Mouse (Mus musculus): ENCODE data around the gene Dnah3. TPM values are rescaled to one million over a fixed set of nuclear protein-coding genes. Genes with fewer than 3 reads are reported as not detected.

Gene Dnah3
- polyA plus RNA-seq (2017; shearing (Covaris generic)), result 0.12 TPM

DNA sequence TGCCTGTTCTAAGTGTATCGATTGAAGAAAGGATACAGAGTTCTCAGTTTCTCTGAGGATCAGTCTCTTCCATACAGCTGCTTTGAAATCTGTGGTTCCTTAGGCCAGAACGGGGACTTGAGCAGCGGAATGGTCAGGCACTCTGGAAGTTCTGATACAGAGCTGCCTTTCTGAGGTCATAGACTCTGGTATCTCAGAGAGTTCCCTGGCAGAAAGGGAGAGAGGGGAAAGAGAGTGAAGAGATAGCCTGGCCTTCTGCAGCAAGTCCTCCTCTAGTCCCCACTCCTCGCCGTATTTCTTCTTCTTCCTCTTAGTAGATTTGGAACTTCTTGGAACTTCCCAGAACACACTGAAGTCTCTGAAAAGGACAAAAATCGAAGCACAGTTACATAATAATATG is at the start of gene Dnah3:
TSS of gene Dnah3 (minus strand) at position 101 of the 400 bp plus-strand sequence.

DNA sequence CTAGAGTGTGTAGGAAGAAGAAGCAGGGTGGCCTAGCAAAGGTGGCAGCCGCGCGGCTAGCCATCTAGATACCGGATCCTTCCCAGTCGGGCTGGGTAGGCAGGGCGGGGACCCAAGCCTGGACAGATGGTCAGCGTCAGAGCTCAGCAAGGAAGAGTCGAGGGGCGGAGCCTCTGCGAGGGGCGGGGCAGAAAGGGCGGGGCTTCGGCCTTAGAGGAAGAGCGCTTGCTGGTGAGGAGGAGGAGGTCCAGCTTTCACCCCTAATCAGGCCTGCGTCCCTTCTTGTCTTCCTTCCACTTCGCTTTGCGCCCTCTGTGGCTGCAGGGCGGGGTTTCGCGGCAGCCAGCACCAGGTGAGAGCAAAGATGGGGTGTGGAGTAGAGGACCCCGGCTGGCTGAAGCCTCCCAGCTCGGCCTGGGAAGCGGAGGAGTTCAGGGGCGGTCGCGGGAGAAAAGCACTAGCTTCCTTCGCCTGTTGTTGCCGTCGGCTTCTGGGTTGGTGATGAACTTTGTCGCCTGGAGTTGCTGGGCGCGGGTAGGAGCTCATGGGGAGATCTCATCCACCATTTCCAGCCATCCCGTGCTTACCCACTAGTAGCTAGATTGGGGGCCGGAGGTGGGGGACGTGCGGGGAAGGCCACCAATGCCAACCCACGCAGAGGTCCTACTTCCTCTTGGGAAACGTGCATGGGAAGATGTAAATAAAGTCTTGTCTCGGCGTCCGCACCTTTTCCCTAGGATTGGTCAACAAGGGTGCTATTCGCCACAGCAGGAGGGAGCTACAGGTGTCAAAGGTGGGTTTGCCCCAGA is 7.3 kb upstream of the Dnah3 start, which contains the start of gene Tmem159:
TSS of gene Tmem159 (plus strand) at position 190 of the 809 bp plus-strand sequence.

DNA sequence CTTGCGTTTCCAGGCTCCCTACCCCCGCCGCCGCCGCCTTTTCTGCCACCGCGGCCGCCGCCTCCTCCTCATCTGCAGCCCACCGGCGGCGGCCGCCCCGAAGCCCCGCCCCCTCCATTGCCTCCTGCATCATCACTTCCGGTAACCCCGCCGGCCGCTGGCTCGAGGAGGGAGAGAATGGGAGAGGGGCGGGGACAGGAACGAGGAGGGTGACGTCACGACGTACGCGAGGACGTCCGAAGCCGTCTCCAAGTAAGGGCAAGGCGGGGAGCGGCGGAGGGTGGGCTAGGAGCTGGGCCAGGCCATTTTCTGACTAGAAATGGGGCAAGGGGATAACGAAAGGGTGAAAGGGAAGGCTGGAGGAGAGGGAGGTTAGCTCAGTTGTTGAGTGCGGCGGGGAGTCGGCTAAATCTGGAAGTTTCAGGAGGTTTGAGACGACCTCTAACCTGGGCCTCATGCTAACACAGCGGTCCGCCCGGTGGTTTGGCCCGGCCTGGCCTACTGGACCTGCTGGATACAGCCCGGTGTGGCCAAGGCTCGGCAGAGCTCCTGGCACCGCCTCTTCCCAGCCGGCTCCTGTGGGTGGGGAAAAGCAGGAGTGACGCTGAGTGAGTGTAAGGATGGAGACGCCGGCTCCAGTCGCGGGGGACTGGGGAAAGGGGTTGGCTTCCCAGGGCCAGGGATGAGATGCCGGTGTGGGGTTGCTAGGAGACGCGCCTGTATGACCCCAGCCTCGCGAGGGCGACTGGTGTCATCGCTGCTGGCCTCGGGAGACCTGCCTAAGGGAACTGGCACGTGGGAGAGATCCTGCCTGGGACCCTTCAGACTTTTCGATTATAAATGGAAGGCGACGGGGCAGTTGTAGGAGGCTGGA is 199.2 kb downstream of the Dnah3 start, which contains the start of the genes Lyrm1 and Dcun1d3:
TSS of gene Lyrm1 (plus strand) at position 223 of the 874 bp plus-strand sequence.
TSS of gene Dcun1d3 (minus strand) at position 660 of the 874 bp plus-strand sequence.

Other genes with a start within 250 kb of the Dnah3 start
- 6.7 TPM for gene Lyrm1, start 199.4 kb downstream of the Dnah3 start, polyA plus RNA-seq (2017; shearing (Covaris generic))
- 21.0 TPM for gene Dcun1d3, start 199.0 kb downstream of the Dnah3 start, polyA plus RNA-seq (2017; shearing (Covaris generic))
- 0.58 TPM for gene Tmem159, start 7.1 kb upstream of the Dnah3 start, polyA plus RNA-seq (2017; shearing (Covaris generic))
- not detected for gene Zp2, start 50.0 kb upstream of the Dnah3 start, polyA plus RNA-seq (2017; shearing (Covaris generic))
- not detected for gene Anks4b, start 78.6 kb upstream of the Dnah3 start, polyA plus RNA-seq (2017; shearing (Covaris generic))
- not detected for gene Crym, start 106.8 kb upstream of the Dnah3 start, polyA plus RNA-seq (2017; shearing (Covaris generic))
- not detected for gene Abca14, start 108.7 kb upstream of the Dnah3 start, polyA plus RNA-seq (2017; shearing (Covaris generic))
- not detected for gene Abca15, start 233.4 kb upstream of the Dnah3 start, polyA plus RNA-seq (2017; shearing (Covaris generic))